Mouse (Mus musculus): Measurements from ENCODE around the gene Desi1.

- TF ChIP-seq CTCF (IDR thresholded peaks at IDR 0.05; ENCODE audit: low read depth): no peak
- TF ChIP-seq EP300 (optimal IDR thresholded peaks at IDR 0.05): no peak
Observed at GRCm38 (mm10) chr15:82022535-82023088, 11.1 kb downstream of the Desi1 start.
